Mouse (Mus musculus) lung, postnatal 10 days (tissue): Measurements from ENCODE around the gene Gm49384.
A peak's percentile ranks its signal among the peaks of the same experiment; 100 is the strongest.
"Not testable (repeated sequence)": the region's sequence is repeated elsewhere in the genome, so short reads cannot be mapped to it uniquely, and the experiment has no call there.

Experiments
- DNase-seq: peaks from one replicate; pipeline ENCODE4 v3.0.0; 2021

Gene Gm49384

DNA sequence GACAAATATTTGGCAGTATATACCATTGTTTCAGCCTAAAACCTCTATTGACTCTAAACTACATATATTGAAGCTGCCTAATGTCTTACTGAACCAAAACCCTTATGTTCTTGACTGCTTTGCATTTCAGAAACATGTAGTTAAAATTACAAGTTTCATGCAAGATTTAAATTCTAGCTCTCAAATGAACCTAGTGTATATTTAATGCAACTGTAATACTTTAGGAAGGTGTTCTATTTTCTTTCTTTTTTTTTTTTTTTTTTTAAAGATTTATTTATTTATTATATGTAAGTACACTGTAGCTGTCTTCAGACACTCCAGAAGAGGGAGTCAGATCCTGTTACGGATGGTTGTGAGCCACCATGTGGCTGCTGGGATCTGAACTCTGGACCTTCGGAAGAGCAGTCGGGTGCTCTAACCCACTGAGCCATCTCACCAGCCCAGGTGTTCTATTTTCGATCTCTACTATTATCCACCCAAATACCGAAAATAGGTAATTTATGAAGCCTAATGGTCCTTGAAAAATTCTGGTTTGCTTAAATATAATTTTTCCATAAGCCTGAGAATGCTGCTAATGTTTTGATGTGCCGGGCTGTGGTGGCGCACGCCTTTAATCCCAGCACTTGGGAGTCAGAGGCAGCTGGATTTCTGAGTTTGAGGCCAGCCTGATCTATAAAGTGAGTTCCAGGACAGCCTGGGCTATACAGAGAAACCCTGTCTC, 37.0 kb downstream of the Gm49384 start:
- not testable (repeated sequence) for DNase-seq

GRCm38 (mm10) chr12:69164904-69165303, 39.2 kb downstream of the Gm49384 start:
- DNase-seq = no peak

DNA sequence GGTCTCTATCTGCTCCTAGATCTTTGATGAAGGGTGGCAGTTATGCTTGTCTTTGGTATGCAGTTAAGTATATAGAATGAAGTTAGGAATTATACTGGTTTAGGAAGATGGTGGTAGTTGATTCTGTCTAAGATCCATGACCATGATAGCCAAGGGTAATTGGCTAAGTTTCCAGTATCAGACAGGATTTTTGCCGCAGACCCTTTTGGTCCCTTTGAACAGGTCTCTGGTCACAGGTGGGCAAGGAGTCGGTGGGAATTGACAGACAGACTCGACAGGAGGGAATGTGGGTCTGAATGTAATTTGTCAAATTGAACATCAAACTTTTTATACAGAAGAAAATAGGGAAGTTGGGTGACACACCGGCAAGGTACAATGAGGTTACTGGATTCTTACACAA, 40.5 kb downstream of the Gm49384 start:
- not testable (repeated sequence) for DNase-seq

DNA sequence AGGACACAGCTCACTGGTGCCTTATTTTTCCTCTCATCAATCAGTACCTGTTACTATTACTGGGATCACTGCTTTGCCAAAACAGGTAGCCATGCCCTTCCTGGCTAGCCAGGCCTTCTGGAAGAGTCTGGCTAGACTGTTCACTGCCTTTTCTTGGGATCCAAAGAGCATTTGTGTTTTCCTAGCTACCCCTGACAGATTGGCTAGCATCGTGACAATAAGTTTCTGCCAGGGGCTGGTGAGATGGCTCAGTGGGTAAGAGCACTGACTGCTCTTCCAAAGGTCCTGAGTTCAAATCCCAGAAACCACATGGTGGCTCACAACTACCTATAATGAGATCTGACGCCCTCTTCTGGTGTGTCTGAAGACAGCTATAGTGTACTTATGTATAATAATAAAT, 43.4 kb downstream of the Gm49384 start:
- not testable (repeated sequence) for DNase-seq

DNA sequence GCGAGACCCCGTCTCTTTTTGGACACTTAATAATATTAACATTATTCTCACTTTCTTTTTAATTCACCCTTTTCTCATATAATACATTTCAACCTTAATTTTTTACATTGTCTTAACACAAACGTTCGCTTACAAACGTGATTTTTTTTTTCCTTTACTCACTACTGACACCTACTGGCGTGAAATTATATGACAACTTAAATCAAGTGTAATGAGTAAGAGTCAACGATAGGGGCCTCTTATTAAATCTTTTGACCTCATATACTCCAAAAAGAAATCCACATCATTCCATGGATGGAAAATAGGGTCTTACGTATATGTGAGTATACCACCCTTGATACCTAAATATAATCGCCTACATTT, 44.5 kb downstream of the Gm49384 start:
- peak; percentile 39 for DNase-seq

DNA sequence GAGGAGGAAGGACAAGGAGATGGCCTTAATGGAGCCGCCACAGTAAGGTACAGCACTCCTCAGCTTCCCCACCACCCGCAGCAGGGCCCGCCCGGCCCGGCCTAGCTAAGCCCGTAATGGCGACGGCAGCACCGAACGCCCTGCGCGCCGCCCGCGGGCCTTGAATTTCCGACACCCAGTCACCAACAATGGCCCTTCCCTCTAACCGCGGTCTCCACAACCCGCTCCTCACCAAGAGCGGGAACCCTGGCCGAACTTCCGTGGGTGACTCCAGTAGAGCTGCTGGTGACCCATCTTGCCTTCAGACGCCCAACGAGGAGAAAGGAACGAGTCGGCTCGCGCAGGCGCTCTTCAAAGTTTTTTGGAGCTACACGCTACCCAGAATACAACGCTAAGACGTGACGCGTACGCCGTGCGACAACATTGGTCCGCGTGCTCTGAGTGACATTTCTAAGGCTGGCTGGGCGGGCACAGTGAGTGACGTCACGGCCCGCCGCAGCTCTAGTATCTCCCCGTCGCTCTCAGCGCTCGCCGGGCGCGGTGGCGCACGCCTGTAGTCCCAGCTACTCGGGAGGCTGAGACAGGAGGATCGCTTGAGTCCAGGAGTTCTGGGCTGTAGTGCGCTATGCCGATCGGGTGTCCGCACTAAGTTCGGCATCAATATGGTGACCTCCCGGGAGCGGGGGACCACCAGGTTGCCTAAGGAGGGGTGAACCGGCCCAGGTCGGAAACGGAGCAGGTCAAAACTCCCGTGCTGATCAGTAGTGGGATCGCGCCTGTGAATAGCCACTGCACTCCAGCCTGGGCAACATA, 45.1 kb downstream of the Gm49384 start, which contains the start of gene Rps29:
TSS of gene Rps29 (minus strand) at position 422 of the 813 bp plus-strand sequence.
- peak; percentile 98 for DNase-seq

DNA sequence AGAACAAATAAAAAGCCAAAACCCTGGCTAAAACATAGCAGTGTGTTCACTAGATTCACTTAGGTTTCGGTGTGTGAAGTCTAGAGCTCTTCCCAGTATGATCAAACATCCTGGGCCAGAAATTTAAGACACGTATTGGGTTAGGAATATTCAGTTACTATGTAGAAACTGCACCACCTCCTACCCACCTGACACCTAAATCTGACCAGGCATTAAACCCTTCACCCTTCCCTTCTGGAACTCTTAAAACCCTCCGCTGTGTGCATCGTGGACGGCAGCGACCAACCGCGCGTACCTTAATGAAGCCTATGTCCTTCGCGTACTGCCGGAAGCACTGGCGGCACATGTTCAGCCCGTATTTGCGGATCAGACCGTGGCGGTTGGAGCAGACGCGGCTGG, 45.7 kb downstream of the Gm49384 start:
- DNase-seq = no peak

GRCm38 (mm10) chr12:69157107-69157506, 47.0 kb downstream of the Gm49384 start:
- DNase-seq = no peak

GRCm38 (mm10) chr12:69156436-69156835, 47.6 kb downstream of the Gm49384 start:
- no peak for DNase-seq

GRCm38 (mm10) chr12:69155923-69156322, 48.1 kb downstream of the Gm49384 start:
- DNase-seq = no peak

- DNase-seq = no peak
Measured at GRCm38 (mm10) chr12:69150049-69150448, 54.0 kb downstream of the Gm49384 start.

- DNase-seq = no peak
Measured at GRCm38 (mm10) chr12:69147166-69147735, 56.8 kb downstream of the Gm49384 start.

- DNase-seq = no peak
Measured at GRCm38 (mm10) chr12:69143460-69143859, 60.6 kb downstream of the Gm49384 start.

DNA sequence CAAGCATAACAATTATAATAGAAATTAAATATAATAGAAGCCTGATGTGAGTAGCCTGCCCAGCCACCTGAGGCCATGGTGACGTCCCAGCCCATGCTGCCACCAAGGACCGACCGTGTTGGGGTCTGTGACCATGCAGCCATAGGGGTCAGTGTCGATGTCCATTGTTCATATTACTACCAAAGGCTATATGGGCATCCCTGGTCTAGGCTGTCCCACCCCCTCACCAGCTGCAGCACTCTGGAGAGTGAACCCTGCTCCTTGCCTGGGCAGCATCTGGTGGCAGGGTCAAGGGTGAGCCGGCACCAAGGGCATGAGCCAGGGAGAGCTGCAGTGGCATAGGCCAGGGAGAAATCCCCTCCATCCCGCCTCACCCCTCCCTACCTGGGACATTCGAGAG, 64.2 kb downstream of the Gm49384 start:
- DNase-seq = no peak
